Mouse (Mus musculus) retina, postnatal 7 days (tissue): ENCODE measurements around the gene Foxd2.

Experiments
- DNase-seq: peaks from one replicate; pipeline ENCODE4 v3.0.0-alpha.2; 2012; ENCODE audit warnings: low read depth, low spot score

The Foxd2 gene

GRCm38 (mm10) chr4:114912705-114913593 lies 4.3 kb upstream of the Foxd2 start:
- no peak for DNase-seq

GRCm38 (mm10) chr4:114909602-114910484 lies 1.2 kb upstream of the Foxd2 start:
- DNase-seq: no peak

GRCm38 (mm10) chr4:114907951-114908828 lies 483 bp downstream of the Foxd2 start:
- DNase-seq: no peak

GRCm38 (mm10) chr4:114907056-114907917 lies 1.4 kb downstream of the Foxd2 start:
- no peak for DNase-seq

- DNase-seq: no peak
Observed at GRCm38 (mm10) chr4:114905969-114906680, 2.5 kb downstream of the Foxd2 start.

GRCm38 (mm10) chr4:114905501-114905900 lies 3.2 kb downstream of the Foxd2 start:
- no peak for DNase-seq

GRCm38 (mm10) chr4:114903422-114903782 lies 5.3 kb downstream of the Foxd2 start:
- DNase-seq: no peak

- no peak for DNase-seq
Observed at GRCm38 (mm10) chr4:114902641-114903421, 5.8 kb downstream of the Foxd2 start.

- DNase-seq: no peak
Observed at GRCm38 (mm10) chr4:114901643-114902351, 6.9 kb downstream of the Foxd2 start.

- DNase-seq: no peak
Observed at GRCm38 (mm10) chr4:114900866-114901642, 7.6 kb downstream of the Foxd2 start.

- no peak for DNase-seq
Observed at GRCm38 (mm10) chr4:114899885-114900284, 8.8 kb downstream of the Foxd2 start.

GRCm38 (mm10) chr4:114897853-114898252 lies 10.8 kb downstream of the Foxd2 start:
- DNase-seq: no peak

GRCm38 (mm10) chr4:114882232-114882631 lies 26.4 kb downstream of the Foxd2 start:
- DNase-seq: no peak

- peak; percentile 40 for DNase-seq
Observed at GRCm38 (mm10) chr4:114876441-114876972, 32.2 kb downstream of the Foxd2 start.

GRCm38 (mm10) chr4:114869765-114870490 lies 38.7 kb downstream of the Foxd2 start:
- no peak for DNase-seq

GRCm38 (mm10) chr4:114863166-114863565 lies 45.5 kb downstream of the Foxd2 start:
- DNase-seq: no peak

GRCm38 (mm10) chr4:114858426-114858825 lies 50.2 kb downstream of the Foxd2 start:
- DNase-seq: no peak
